Mouse (Mus musculus) testis, adult 2 months (tissue): ENCODE measurements around the gene Mapk1ip1. TPM values are rescaled to one million over a fixed set of nuclear protein-coding genes. Genes with fewer than 3 reads are reported as not detected.

Experiments
- H3K27ac ChIP-seq: fragments of 200-500 bp; 2 replicates; pipeline ENCODE4 v1.5.1; 2012; ENCODE audit warnings: low read depth, low read length; ENCODE audit not compliant: control insufficient read depth, insufficient read depth
- H3K27me3 ChIP-seq: fragments of 200-500 bp; 2 replicates; pipeline ENCODE4 v1.6.1; 2012; ENCODE audit warnings: mild to moderate bottlenecking, low read length, moderate library complexity; ENCODE audit not compliant: control insufficient read depth, insufficient read depth
- H3K36me3 ChIP-seq: fragments of 200-500 bp; 2 replicates; pipeline ENCODE4 v1.6.1; 2012; ENCODE audit warnings: mild to moderate bottlenecking, low read length; ENCODE audit not compliant: control insufficient read depth, insufficient read depth
- H3K4me1 ChIP-seq: fragments of 200-500 bp; 2 replicates; pipeline ENCODE4 v1.6.1; 2012; ENCODE audit warnings: low read length; ENCODE audit not compliant: control insufficient read depth, insufficient read depth
- H3K4me3 ChIP-seq: fragments of 200-500 bp; 2 replicates; pipeline ENCODE4 v1.5.1; 2012; ENCODE audit warnings: low read depth, mild to moderate bottlenecking, low read length, moderate library complexity, mixed read lengths; ENCODE audit not compliant: control insufficient read depth
- CTCF ChIP-seq: fragments of 200-500 bp; IDR thresholded peaks from 2 replicates; pipeline ENCODE4 v1.5.1; 2012; ENCODE audit warnings: low read depth, mild to moderate bottlenecking, inconsistent platforms, low read length, moderate library complexity; ENCODE audit not compliant: control insufficient read depth, insufficient read depth, insufficient replicate concordance
- POLR2A ChIP-seq: fragments of 200-500 bp; IDR thresholded peaks from 2 replicates; pipeline ENCODE4 v1.6.1; 2012; ENCODE audit warnings: low read depth, mild to moderate bottlenecking, inconsistent platforms, low read length, moderate library complexity; ENCODE audit not compliant: control insufficient read depth
- polyA plus RNA-seq: library from polyadenylated mRNA; depleted of rRNA; stranded (reverse); fragments of >200 nt; gene quantifications from 2 replicates; pipeline ENCODE4 v1.2.3, GENCODE M21; 2012; rRNA removed

Gene Mapk1ip1
- polyA plus RNA-seq, 1 experiment, result 24.5 TPM

DNA sequence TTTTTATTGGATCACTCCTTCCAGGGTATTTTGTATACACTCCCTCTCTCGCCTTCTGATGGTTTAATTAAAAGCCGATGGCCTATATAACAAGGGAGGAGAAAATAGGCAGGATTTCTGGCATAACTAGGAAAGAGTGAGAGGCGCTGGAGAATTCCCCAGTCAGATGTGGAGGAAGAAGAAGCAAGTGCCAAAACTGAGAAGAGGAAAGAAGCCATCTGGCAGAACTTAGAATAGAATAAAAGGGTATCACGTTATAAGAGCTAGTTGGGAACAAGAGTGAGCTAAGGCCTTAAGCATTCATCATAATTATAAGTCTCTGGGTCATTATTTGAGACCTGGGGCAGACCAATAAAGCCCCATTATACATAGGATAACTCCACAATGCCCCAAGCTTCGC lies 58.0 kb downstream of the Mapk1ip1 start:
- Histone ChIP-seq H3K27me3 (no peaks in the 10 kb centered on the region), H3K36me3 (no peaks in the 10 kb centered on the region), H3K4me3 (no peak overlapping the region), H3K4me1 (no peaks in the 10 kb centered on the region), H3K27ac (no peak overlapping the region)
- no peak for TF ChIP-seq POLR2A
- no peak for TF ChIP-seq CTCF

Other genes with a start within 250 kb of the Mapk1ip1 start
- 109 and 119 TPM in 2 replicates for gene Ppp2r2d, start 194 bp downstream of the Mapk1ip1 start, polyA plus RNA-seq
- 8.0 and 8.8 TPM in 2 replicates for gene Bnip3, start 63.2 kb upstream of the Mapk1ip1 start, polyA plus RNA-seq
- 3.3 and 3.6 TPM in 2 replicates for gene Jakmip3, start 94.5 kb upstream of the Mapk1ip1 start, polyA plus RNA-seq
- 13.1 and 13.6 TPM in 2 replicates for gene Dpysl4, start 239.7 kb upstream of the Mapk1ip1 start, polyA plus RNA-seq